Mouse (Mus musculus): ENCODE measurements around the gene 3110040M04Rik.

GRCm38 (mm10) chr1:151156129-151156528 lies 47.8 kb upstream of the 3110040M04Rik start:
- TF ChIP-seq POLR2AphosphoS2 (IDR thresholded peaks at IDR 0.05; ENCODE audit: low read depth, low read length) (no peak), KAT2A (IDR thresholded peaks at IDR 0.05; ENCODE audit: insufficient replicate concordance, low read length) (no peak), POLR2A (IDR thresholded peaks at IDR 0.05; ENCODE audit: low read depth, low read length) (no peak), CTCF (conservative IDR thresholded peaks at IDR 0.05 in 1 of 2, IDR thresholded peaks at IDR 0.05 in 1 of 2; ENCODE audit: low read depth in 2 of 2, low read length in 2 of 2) (no peak)
